Mouse (Mus musculus) forebrain, embryonic 11.5 days (tissue): ENCODE measurements around the gene Atxn7l3. TPM values are rescaled to one million over a fixed set of nuclear protein-coding genes. Genes with fewer than 3 reads are reported as not detected.

ENCODE experiments used
- ATAC-seq: fragments of 200-750 bp; cut with Nextera tagmentation; replicated peaks from 2 replicates; pipeline ENCODE4 v1.8.0; 2017; ENCODE audit warnings: moderate TSS enrichment; ENCODE audit not compliant: low FRiP score
- DNase-seq: peaks from one replicate; pipeline ENCODE4 v3.0.0-alpha.2; 2017; ENCODE audit warnings: low spot score
- H3K27ac ChIP-seq: fragments of 300-500 bp; sonication (generic); 2 replicates; pipeline ENCODE4 v1.5.1; 2014; ENCODE audit warnings: low read depth, low read length
- H3K27me3 ChIP-seq: fragments of 300-500 bp; sonication (generic); 2 replicates; pipeline ENCODE4 v1.6.1; 2014; ENCODE audit warnings: mild to moderate bottlenecking, low read length, mixed read lengths; ENCODE audit not compliant: control insufficient read depth, insufficient read depth
- H3K36me3 ChIP-seq: fragments of 300-500 bp; sonication (generic); 2 replicates; pipeline ENCODE4 v1.6.1; 2014; ENCODE audit warnings: mild to moderate bottlenecking, low read length, moderate library complexity, mixed read lengths; ENCODE audit not compliant: control insufficient read depth, insufficient read depth
- H3K4me1 ChIP-seq: fragments of 300-500 bp; sonication (generic); replicated peaks from 2 replicates; pipeline ENCODE4 v1.6.1; 2014; ENCODE audit warnings: low read length, mixed read lengths; ENCODE audit not compliant: control insufficient read depth, insufficient read depth
- H3K4me2 ChIP-seq: fragments of 300-500 bp; sonication (generic); 2 replicates; pipeline ENCODE4 v1.6.1; 2014; ENCODE audit warnings: low read depth, mild to moderate bottlenecking, low read length, moderate library complexity, mixed read lengths; ENCODE audit not compliant: severe bottlenecking
- H3K4me3 ChIP-seq: fragments of 300-500 bp; sonication (generic); 2 replicates; pipeline ENCODE4 v1.5.1; 2014; ENCODE audit warnings: low read depth, low read length
- H3K9ac ChIP-seq: fragments of 300-500 bp; sonication (generic); 2 replicates; pipeline ENCODE4 v1.6.1; 2014; ENCODE audit warnings: low read length
- H3K9me3 ChIP-seq: fragments of 300-500 bp; sonication (generic); 2 replicates; pipeline ENCODE4 v1.6.1; 2016; ENCODE audit warnings: low read length, mixed read lengths; ENCODE audit not compliant: control insufficient read depth
- WGBS: fragments of 180-500 bp; shearing (Covaris S2); extraction: QIAGEN DNeasy Blood & Tissue Kit; methylation state at CpG from one replicate; pipeline ENCODE4 v1.1.7; 2014; 5-methylcytosine and 5-hydroxymethylcytosine counted together
- polyA plus RNA-seq: library from polyadenylated mRNA; unstranded; fragments of >200 nt; fragmentation: Nextera tagmentation; extraction: Ambion mirVana; gene quantifications from 2 replicates; pipeline ENCODE4 v1.2.1, GENCODE M21; 2014

Atxn7l3 gene
- polyA plus RNA-seq, 1 experiment from 2014 or later = 20.8 TPM

- H3K4me3 ChIP-seq = no peak overlapping the region
- no peak overlapping the region for H3K27ac ChIP-seq
- DNase-seq = no peak
Observed at GRCm38 (mm10) chr11:102294416-102294815, 2.0 kb downstream of the Atxn7l3 start.

GRCm38 (mm10) chr11:102293971-102294370 is 2.5 kb downstream of the Atxn7l3 start:
- Histone ChIP-seq H3K4me3 (no peak overlapping the region), H3K4me2 (no peak overlapping the region), H3K36me3 (peaks cover 7% of the 10 kb centered on the region; the same call in 1 of the 2 replicates), H3K9ac (no peak overlapping the region), H3K4me1 (peaks cover 3% of the 10 kb centered on the region), H3K27me3 (no peaks in the 10 kb centered on the region), H3K27ac (no peak overlapping the region), H3K9me3 (no peaks in the 10 kb centered on the region)
- no peak for DNase-seq
- ATAC-seq = no peak
- WGBS = 96% methylated on average over 13 of the region's 13 CpGs

More at GRCm38 (mm10) chr11:102294416-102294815, 2.0 kb downstream of the Atxn7l3 start:
- no peaks in the 10 kb centered on the region for H3K9me3 ChIP-seq
- ATAC-seq = no peak
- H3K9ac ChIP-seq = peak overlapping the region; percentile 94; the same call in 1 of the 2 replicates
- no peak overlapping the region for H3K4me2 ChIP-seq
- peaks cover 3% of the 10 kb centered on the region for H3K4me1 ChIP-seq
- 84% methylated on average over 5 of the region's 5 CpGs for WGBS
- H3K36me3 ChIP-seq = peaks cover 7% of the 10 kb centered on the region; the same call in 1 of the 2 replicates
- H3K27me3 ChIP-seq = no peaks in the 10 kb centered on the region

GRCm38 (mm10) chr11:102291051-102291535 is 5.3 kb downstream of the Atxn7l3 start:
- Histone ChIP-seq H3K9me3 (no peaks in the 10 kb centered on the region), H3K4me2 (no peak overlapping the region), H3K4me1 (peaks cover 3% of the 10 kb centered on the region), H3K9ac (no peak overlapping the region), H3K36me3 (peaks cover 7% of the 10 kb centered on the region; the same call in 1 of the 2 replicates), H3K27me3 (no peaks in the 10 kb centered on the region), H3K4me3 (no peak overlapping the region), H3K27ac (no peak overlapping the region)
- DNase-seq (no peak), ATAC-seq (no peak)
- 89% methylated on average over 11 of the region's 11 CpGs for WGBS

GRCm38 (mm10) chr11:102290141-102290540 is 6.3 kb downstream of the Atxn7l3 start:
- Histone ChIP-seq H3K27ac (no peak overlapping the region), H3K36me3 (peaks cover 7% of the 10 kb centered on the region; the same call in 1 of the 2 replicates), H3K4me2 (no peak overlapping the region), H3K9me3 (no peaks in the 10 kb centered on the region), H3K27me3 (no peaks in the 10 kb centered on the region), H3K9ac (no peak overlapping the region), H3K4me1 (peaks cover 4% of the 10 kb centered on the region), H3K4me3 (no peak overlapping the region)
- 80% methylated on average over 4 of the region's 4 CpGs for WGBS
- ATAC-seq = no peak
- DNase-seq = no peak

GRCm38 (mm10) chr11:102289511-102290100 is 6.8 kb downstream of the Atxn7l3 start:
- H3K27ac ChIP-seq = no peak overlapping the region
- H3K4me3 ChIP-seq = no peak overlapping the region
- H3K9me3 ChIP-seq = no peaks in the 10 kb centered on the region
- peaks cover 7% of the 10 kb centered on the region; the same call in 1 of the 2 replicates for H3K36me3 ChIP-seq
- no peak overlapping the region for H3K4me2 ChIP-seq
- DNase-seq (no peak), ATAC-seq (no peak)
- H3K9ac ChIP-seq = no peak overlapping the region
- WGBS = 59% methylated on average over 5 of the region's 6 CpGs
- 0 out of 2 replicates have a peak, but pooled peaks cover 2% of the 10 kb centered on the region for H3K4me1 ChIP-seq
- no peaks in the 10 kb centered on the region for H3K27me3 ChIP-seq

GRCm38 (mm10) chr11:102288913-102289312 is 7.5 kb downstream of the Atxn7l3 start:
- Histone ChIP-seq H3K36me3 (peaks cover 7% of the 10 kb centered on the region; the same call in 1 of the 2 replicates), H3K9me3 (no peaks in the 10 kb centered on the region), H3K4me1 (0 out of 2 replicates have a peak, but pooled peaks cover 2% of the 10 kb centered on the region), H3K27me3 (no peaks in the 10 kb centered on the region), H3K4me2 (no peak overlapping the region), H3K9ac (no peak overlapping the region), H3K27ac (no peak overlapping the region), H3K4me3 (no peak overlapping the region)
- WGBS = 80% methylated on average over 2 of the region's 2 CpGs
- ATAC-seq (no peak), DNase-seq (no peak)

GRCm38 (mm10) chr11:102288027-102288804 is 8.2 kb downstream of the Atxn7l3 start:
- Histone ChIP-seq H3K36me3 (peaks cover 7% of the 10 kb centered on the region; the same call in 1 of the 2 replicates), H3K9ac (no peak overlapping the region), H3K4me3 (no peak overlapping the region), H3K27ac (no peak overlapping the region), H3K4me2 (no peak overlapping the region), H3K4me1 (0 out of 2 replicates have a peak, but pooled peaks cover 2% of the 10 kb centered on the region), H3K9me3 (no peaks in the 10 kb centered on the region), H3K27me3 (no peaks in the 10 kb centered on the region)
- ATAC-seq (no peak), DNase-seq (no peak)
- 82% methylated on average over 8 of the region's 8 CpGs for WGBS

GRCm38 (mm10) chr11:102287485-102287884 is 8.9 kb downstream of the Atxn7l3 start:
- WGBS = 87% methylated on average over 8 of the region's 8 CpGs
- Histone ChIP-seq H3K4me1 (0 out of 2 replicates have a peak, but pooled peaks cover 2% of the 10 kb centered on the region), H3K9ac (no peak overlapping the region), H3K36me3 (peaks cover 7% of the 10 kb centered on the region; the same call in 1 of the 2 replicates), H3K27me3 (no peaks in the 10 kb centered on the region), H3K4me3 (no peak overlapping the region), H3K9me3 (no peaks in the 10 kb centered on the region), H3K27ac (no peak overlapping the region), H3K4me2 (no peak overlapping the region)
- ATAC-seq = no peak
- no peak for DNase-seq
